Mouse (Mus musculus) stomach, embryonic 16.5 days (tissue): ENCODE results near the gene Tbx4. TPM values are rescaled to one million over a fixed set of nuclear protein-coding genes. Genes with fewer than 3 reads are reported as not detected.

Experiments used
- polyA plus RNA-seq: library from polyadenylated mRNA; unstranded; fragments of >200 nt; fragmentation: Nextera tagmentation; extraction: Ambion mirVana; gene quantifications from 2 replicates; pipeline ENCODE4 v1.2.1, GENCODE M21; 2015

Gene Tbx4
- polyA plus RNA-seq, 1 experiment from 2014 or later = 0.17 TPM

Other genes with a start within 250 kb of the Tbx4 start
- gene Tbx2, start 53.9 kb upstream of the Tbx4 start, polyA plus RNA-seq = 2.9 and 3.1 TPM in 2 replicates
- gene Gm11444, start 36.1 kb upstream of the Tbx4 start, polyA plus RNA-seq = not detected in 2 replicates